In genomic region chr15:32245837-32246670, GRCm38 (mm10) we compare ENCODE assay signal across 8 mouse cellular contexts. TPM values are rescaled to one million over a fixed set of nuclear protein-coding genes. Genes with fewer than 3 reads are reported as not detected.
DNase-seq lines count a peak whose midpoint lies in the region; ATAC-seq and TF ChIP-seq lines count a peak whose summit lies in the region.

No protein-coding gene starts in this region.

- peak overlapping the region in 1 of 3 experiments; percentile 46 for H3K4me3 ChIP-seq in CH12.LX (replicated peaks in 1 of 3; ENCODE audit: low read depth in 2 of 3, low read length in 2 of 3, poor library complexity in 1 of 3)
- H3K4me3 ChIP-seq in forebrain, embryonic 16.5 days (replicated peaks; ENCODE audit: low read length): peak overlapping the region; percentile 65
- peak overlapping the region; percentile 56 for H3K4me3 ChIP-seq in liver, embryonic 13.5 days (replicated peaks)
- H3K4me3 ChIP-seq in neural tube, embryonic 14.5 days (ENCODE audit: low read depth, low read length): peak overlapping the region; percentile 59

- no peaks in the 10 kb centered on the region for H3K9me3 ChIP-seq in CH12.LX (replicated peaks; ENCODE audit: low read length)
- H3K9me3 ChIP-seq in forebrain, embryonic 16.5 days (ENCODE audit: control insufficient read depth, low read length): no peaks in the 10 kb centered on the region
- no peaks in the 10 kb centered on the region for H3K9me3 ChIP-seq in liver, embryonic 13.5 days (replicated peaks)
- H3K9me3 ChIP-seq in neural tube, embryonic 14.5 days (ENCODE audit: control insufficient read depth, low read length): no peaks in the 10 kb centered on the region

- under 1% methylated on average over 47 of the region's 47 CpGs for WGBS in forebrain, embryonic 16.5 days
- 1% methylated on average over 47 of the region's 47 CpGs for WGBS in liver, embryonic 13.5 days (ENCODE audit: insufficient replicate concordance)
- under 1% methylated on average over 47 of the region's 47 CpGs for WGBS in neural tube, embryonic 14.5 days

- no peaks in the 10 kb centered on the region for H3K36me3 ChIP-seq in CH12.LX (replicated peaks in 1 of 2; ENCODE audit: control insufficient read depth in 1 of 2, insufficient read depth in 1 of 2, low read length in 1 of 2)
- no peaks in the 10 kb centered on the region for H3K36me3 ChIP-seq in forebrain, embryonic 16.5 days (ENCODE audit: control insufficient read depth, insufficient read depth)
- no peaks in the 10 kb centered on the region for H3K36me3 ChIP-seq in liver, embryonic 13.5 days
- no peaks in the 10 kb centered on the region for H3K36me3 ChIP-seq in neural tube, embryonic 14.5 days (ENCODE audit: control insufficient read depth, insufficient read depth, low read length)

- TF ChIP-seq POLR2A in CH12.LX (IDR thresholded peaks at IDR 0.05; ENCODE audit: low read depth, low read length): no peak

- H3K27me3 ChIP-seq in CH12.LX (replicated peaks): peaks cover 4% of the 10 kb centered on the region
- H3K27me3 ChIP-seq in forebrain, embryonic 16.5 days (replicated peaks; ENCODE audit: control insufficient read depth, insufficient read depth, low read length): no peaks in the 10 kb centered on the region
- peaks cover 34% of the 10 kb centered on the region for H3K27me3 ChIP-seq in liver, embryonic 13.5 days
- no peaks in the 10 kb centered on the region for H3K27me3 ChIP-seq in neural tube, embryonic 14.5 days (ENCODE audit: control insufficient read depth, insufficient read depth, low read length)

- peak overlapping the region; percentile 77 for H3K4me2 ChIP-seq in CH12.LX (ENCODE audit: insufficient read depth, low read depth, poor library complexity, severe bottlenecking)
- H3K4me2 ChIP-seq in forebrain, embryonic 16.5 days (ENCODE audit: low read length): peak overlapping the region; percentile 99
- peak overlapping the region; percentile 81 for H3K4me2 ChIP-seq in liver, embryonic 13.5 days
- peak overlapping the region; percentile 100 for H3K4me2 ChIP-seq in neural tube, embryonic 14.5 days (ENCODE audit: low read depth, low read length)

- TF ChIP-seq CTCF in CH12.LX (conservative IDR thresholded peaks at IDR 0.05 in 1 of 2, IDR thresholded peaks at IDR 0.05 in 1 of 2; ENCODE audit: low read depth in 2 of 2, low read length in 2 of 2): peak; percentile 46 to 85

- peak; percentile 48 for ATAC-seq in forebrain, embryonic 16.5 days
- ATAC-seq in liver, embryonic 13.5 days (ENCODE audit: low read depth): no peak
- ATAC-seq in neural tube, embryonic 14.5 days (ENCODE audit: low read depth): peak; percentile 70

- peak; percentile 81 for TF ChIP-seq RAD21 in CH12.LX (IDR thresholded peaks at IDR 0.05; ENCODE audit: low read depth, low read length)

- no peaks in the 10 kb centered on the region for H3K79me2 ChIP-seq in CH12.LX (replicated peaks; ENCODE audit: control insufficient read depth, extremely low read depth, insufficient read depth, poor library complexity, severe bottlenecking)

- intact Hi-C loops in heart, postnatal 14 days (cut with DNase I): loop anchor here (1.0 to 10.0 kb wide), 6 partner anchors 106 to 641 kb away; partner anchors contain the start of genes Cct5 and Fam173b

- dilution Hi-C loops in CH12.LX (cut with MboI; ENCODE audit: extremely low pct_ligation_motif_present, extremely low pct_unique_long_range_greater_than_20kb, low sequenced_read_pairs): no loop called here

- no peak for TF ChIP-seq EP300 in CH12.LX (IDR thresholded peaks at IDR 0.05; ENCODE audit: low read length)

- in situ Hi-C loops in CH12.LX (cut with MboI; ENCODE audit: low pct_ligation_motif_present, low pct_unique_long_range_greater_than_20kb, low sequenced_read_pairs): loop anchor here (10.0 to 25.0 kb wide), 4 partner anchors 189 to 466 kb away; no protein-coding TSS in a partner anchor

- H3K27ac ChIP-seq in CH12.LX (ENCODE audit: insufficient read depth, low read depth): no peak overlapping the region
- H3K27ac ChIP-seq in forebrain, embryonic 16.5 days (ENCODE audit: low read length): no peak overlapping the region
- H3K27ac ChIP-seq in liver, embryonic 13.5 days: no peak overlapping the region
- H3K27ac ChIP-seq in neural tube, embryonic 14.5 days (ENCODE audit: low read depth, low read length): no peak overlapping the region

- H3K9ac ChIP-seq in CH12.LX (ENCODE audit: insufficient read depth, low read depth): no peak overlapping the region
- H3K9ac ChIP-seq in forebrain, embryonic 16.5 days (replicated peaks; ENCODE audit: low read depth, low read length): peak overlapping the region; percentile 72
- H3K9ac ChIP-seq in liver, embryonic 13.5 days: peak overlapping the region; percentile 22; the same call in 1 of the 2 replicates
- peak overlapping the region; percentile 49 for H3K9ac ChIP-seq in neural tube, embryonic 14.5 days (replicated peaks; ENCODE audit: low read depth, low read length)

- DNase-seq in CH12.LX (ENCODE audit: extremely low read depth): peak; percentile 73
- DNase-seq in cerebellum, adult 11 months: peak; percentile 87
- peak; percentile 89 to 93 for DNase-seq in heart, postnatal 14 days
- peak; percentile 95 to 96 for DNase-seq in kidney, postnatal 4 days
- DNase-seq in liver, embryonic 13.5 days: peak; percentile 15
- DNase-seq in testis, postnatal 14 days (ENCODE audit: low spot score): peak; percentile 73

- peaks cover 9 to 16% of the 10 kb centered on the region in 2 experiments for H3K4me1 ChIP-seq in CH12.LX (ENCODE audit: control insufficient read depth in 1 of 2, insufficient read depth in 2 of 2)
- H3K4me1 ChIP-seq in forebrain, embryonic 16.5 days (replicated peaks; ENCODE audit: control insufficient read depth, insufficient read depth, low read length): peaks cover 30% of the 10 kb centered on the region
- H3K4me1 ChIP-seq in liver, embryonic 13.5 days (replicated peaks): peaks cover 17% of the 10 kb centered on the region
- no peaks in the 10 kb centered on the region for H3K4me1 ChIP-seq in neural tube, embryonic 14.5 days (ENCODE audit: control insufficient read depth, insufficient read depth, low read length)

TF ChIP-seq in CH12.LX, 34 proteins besides CTCF, POLR2A, EP300 and RAD21:
- TF ChIP-seq BHLHE40 (IDR thresholded peaks at IDR 0.05; ENCODE audit: low read depth, low read length) (no peak), SMC3 (IDR thresholded peaks at IDR 0.05; ENCODE audit: low read depth, low read length) (peak; percentile 83), UBTF (IDR thresholded peaks at IDR 0.05; ENCODE audit: low read depth, low read length) (no peak), CHD2 (IDR thresholded peaks at IDR 0.05; ENCODE audit: low read length) (no peak), GABPA (IDR thresholded peaks at IDR 0.05; ENCODE audit: insufficient replicate concordance, low read depth, low read length) (no peak), HCFC1 (IDR thresholded peaks at IDR 0.05; ENCODE audit: low read depth, low read length) (no peak), NELFE (IDR thresholded peaks at IDR 0.05; ENCODE audit: low read depth, low read length) (no peak), ZC3H11A (IDR thresholded peaks at IDR 0.05; ENCODE audit: low read depth, low read length) (peak; percentile 16; the same call in 1 of the 2 replicates), E2F4 (IDR thresholded peaks at IDR 0.05; ENCODE audit: insufficient replicate concordance, low read depth, low read length) (no peak), USF1 (IDR thresholded peaks at IDR 0.05; ENCODE audit: low read depth, low read length) (no peak), USF2 (conservative IDR thresholded peaks at IDR 0.05; ENCODE audit: low read depth, low read length) (no peak), MXI1 (IDR thresholded peaks at IDR 0.05; ENCODE audit: low read depth, low read length) (no peak), JUND (conservative IDR thresholded peaks at IDR 0.05; ENCODE audit: low read depth, low read length) (no peak), RCOR1 (conservative IDR thresholded peaks at IDR 0.05; ENCODE audit: low read depth, low read length) (no peak)

RNA-seq across cellular contexts. Expression of gene Sema5a, which starts 1.4 kb away (rescaled TPM):
- total RNA-seq in CH12.LX (2012; rRNA removed) (0.17 TPM in 2 replicates), CH12.LX (2014; rRNA removed) (0.15 and 0.17 TPM in 2 replicates)
- polyA plus RNA-seq in CH12.LX (2012; ENCODE audit: insufficient read length, low read depth): 0.27 and 0.49 TPM in 2 replicates
- polyA plus RNA-seq in forebrain, embryonic 16.5 days (2015; fragmentation: Nextera tagmentation; extraction: Ambion mirVana): 12.1 and 13.5 TPM in 2 replicates
- 10 to 100 TPM; 16.8 to 16.9 TPM for total RNA-seq in heart, postnatal 14 days (2021)
- polyA plus RNA-seq in liver, embryonic 13.5 days (2015; fragmentation: Nextera tagmentation; extraction: Ambion mirVana): 0.63 and 0.80 TPM in 2 replicates
- 14.8 and 15.7 TPM in 2 replicates for polyA plus RNA-seq in neural tube, embryonic 14.5 days (2014; fragmentation: Nextera tagmentation; extraction: Ambion mirVana)

Comparison
In these comparisons a context has a peak if more than half of its experiments do, and no peak if none do; other contexts are left out.
1. DNase-seq: peak in every context shown above with its lines; median percentile 96 in kidney, postnatal 4 days; 91 in heart, postnatal 14 days; 87 in cerebellum, adult 11 months; 73 in CH12.LX; 73 in testis, postnatal 14 days; 15 in liver, embryonic 13.5 days.